Mouse (Mus musculus) urinary bladder, postnatal 10 days (tissue): Measurements from ENCODE around the gene Runx2.

Experiments used
- DNase-seq: peaks from one replicate; pipeline ENCODE4 v3.0.0; 2022; ENCODE audit warnings: low spot score

Runx2 gene

GRCm38 (mm10) chr17:44459029-44459428 lies 355.6 kb downstream of the Runx2 start:
- no peak for DNase-seq

GRCm38 (mm10) chr17:44456696-44457095 lies 357.9 kb downstream of the Runx2 start:
- no peak for DNase-seq

- DNase-seq: peak; percentile 16
Observed at GRCm38 (mm10) chr17:44455681-44456600, 358.7 kb downstream of the Runx2 start.

- no peak for DNase-seq
Observed at GRCm38 (mm10) chr17:44449915-44450471, 364.6 kb downstream of the Runx2 start.
